13 mouse cellular contexts compared by ENCODE assay signal in genomic region chr6:94694481-94694880, GRCm38 (mm10). TPM values are rescaled to one million over a fixed set of nuclear protein-coding genes. Genes with fewer than 3 reads are reported as not detected.
DNase-seq lines count a peak whose midpoint lies in the region; ATAC-seq lines count a peak whose summit lies in the region.
"Had no signal": no experiment of that assay in that cellular context is flagged by ENCODE, and none has a peak within 500 bp of the region (broad histone marks: within the 10 kb centered on the region; RNA-seq: fewer than 3 reads in every experiment).

No protein-coding gene starts in this region.

- no peak overlapping the region for H3K27ac ChIP-seq in forebrain, embryonic 10.5 days
- H3K27ac ChIP-seq in forebrain, embryonic 12.5 days, result no peak overlapping the region
- no peak overlapping the region for H3K27ac ChIP-seq in midbrain, embryonic 12.5 days (replicated peaks)
- H3K27ac ChIP-seq in midbrain, embryonic 14.5 days (replicated peaks; ENCODE audit: low read depth, low read length), result no peak overlapping the region
- peak overlapping the region; percentile 52; the same call in 1 of the 2 replicates for H3K27ac ChIP-seq in intestine, embryonic 16.5 days (ENCODE audit: low read length)
- 0 out of 2 replicates have a peak overlapping the region, but pooled peaks have one; percentile 17 for H3K27ac ChIP-seq in stomach, embryonic 15.5 days

- H3K4me1 ChIP-seq in forebrain, embryonic 10.5 days, result peaks cover 100% of the 10 kb centered on the region
- H3K4me1 ChIP-seq in forebrain, embryonic 12.5 days, result peaks cover 90% of the 10 kb centered on the region
- peaks cover 86% of the 10 kb centered on the region for H3K4me1 ChIP-seq in midbrain, embryonic 12.5 days
- peaks cover 29% of the 10 kb centered on the region for H3K4me1 ChIP-seq in midbrain, embryonic 14.5 days (ENCODE audit: control insufficient read depth, insufficient read depth, low read length)
- peaks cover 67% of the 10 kb centered on the region for H3K4me1 ChIP-seq in intestine, embryonic 16.5 days (ENCODE audit: control insufficient read depth, insufficient read depth, low read length)
- peaks cover 58% of the 10 kb centered on the region for H3K4me1 ChIP-seq in stomach, embryonic 15.5 days

- no peaks in the 10 kb centered on the region for H3K9me3 ChIP-seq in forebrain, embryonic 10.5 days
- H3K9me3 ChIP-seq in forebrain, embryonic 12.5 days, result no peaks in the 10 kb centered on the region
- no peaks in the 10 kb centered on the region for H3K9me3 ChIP-seq in midbrain, embryonic 12.5 days
- no peaks in the 10 kb centered on the region for H3K9me3 ChIP-seq in midbrain, embryonic 14.5 days (ENCODE audit: control insufficient read depth, low read length)
- H3K9me3 ChIP-seq in intestine, embryonic 16.5 days (ENCODE audit: control insufficient read depth, low read length), result no peaks in the 10 kb centered on the region
- H3K9me3 ChIP-seq in stomach, embryonic 15.5 days, result no peaks in the 10 kb centered on the region

- no peak overlapping the region for H3K9ac ChIP-seq in forebrain, embryonic 12.5 days
- H3K9ac ChIP-seq in midbrain, embryonic 12.5 days (replicated peaks), result no peak overlapping the region
- no peak overlapping the region for H3K9ac ChIP-seq in midbrain, embryonic 14.5 days (replicated peaks; ENCODE audit: low read length)
- no peak overlapping the region for H3K9ac ChIP-seq in intestine, embryonic 16.5 days (ENCODE audit: low read depth, low read length)
- no peak overlapping the region for H3K9ac ChIP-seq in stomach, embryonic 15.5 days

- H3K4me3 ChIP-seq in forebrain, embryonic 10.5 days, result peak overlapping the region; percentile 98; the same call in 1 of the 2 replicates
- no peak overlapping the region for H3K4me3 ChIP-seq in forebrain, embryonic 12.5 days (replicated peaks)
- H3K4me3 ChIP-seq in midbrain, embryonic 12.5 days, result no peak overlapping the region
- H3K4me3 ChIP-seq in midbrain, embryonic 14.5 days (replicated peaks; ENCODE audit: low read depth, low read length), result no peak overlapping the region
- H3K4me3 ChIP-seq in intestine, embryonic 16.5 days (ENCODE audit: low read length), result 0 out of 2 replicates have a peak overlapping the region, but pooled peaks have one; percentile 2
- no peak overlapping the region for H3K4me3 ChIP-seq in stomach, embryonic 15.5 days (replicated peaks)
- H3K4me3 ChIP-seq: myocyte had no signal

- H3K4me2 ChIP-seq in forebrain, embryonic 12.5 days, result no peak overlapping the region
- peak overlapping the region; percentile 15; the same call in 1 of the 2 replicates for H3K4me2 ChIP-seq in midbrain, embryonic 12.5 days (replicated peaks)
- no peak overlapping the region for H3K4me2 ChIP-seq in midbrain, embryonic 14.5 days (ENCODE audit: low read length)
- H3K4me2 ChIP-seq in intestine, embryonic 16.5 days (ENCODE audit: low read depth, low read length), result peak overlapping the region; percentile 84
- H3K4me2 ChIP-seq in stomach, embryonic 15.5 days, result peak overlapping the region; percentile 83
- H3K4me2 ChIP-seq: liver, embryonic 11.5 days had no signal

- H3K27me3 ChIP-seq in forebrain, embryonic 10.5 days (ENCODE audit: poor library complexity, severe bottlenecking), result no peaks in the 10 kb centered on the region
- H3K27me3 ChIP-seq in forebrain, embryonic 12.5 days, result no peaks in the 10 kb centered on the region
- H3K27me3 ChIP-seq in midbrain, embryonic 12.5 days, result 0 out of 2 replicates have a peak, but pooled peaks cover 3% of the 10 kb centered on the region
- H3K27me3 ChIP-seq in midbrain, embryonic 14.5 days (ENCODE audit: control insufficient read depth, insufficient read depth, low read length), result no peaks in the 10 kb centered on the region
- H3K27me3 ChIP-seq in intestine, embryonic 16.5 days (replicated peaks; ENCODE audit: control insufficient read depth, insufficient read depth, low read length), result no peaks in the 10 kb centered on the region
- H3K27me3 ChIP-seq in stomach, embryonic 15.5 days (replicated peaks), result no peaks in the 10 kb centered on the region

- no peak for DNase-seq in forebrain, embryonic 10.5 days (ENCODE audit: extremely low spot score, low spot score)
- no peak for DNase-seq in midbrain, embryonic 14.5 days
- no peak for DNase-seq in kidney, postnatal 25 days
- DNase-seq in cerebellum, postnatal 10 days, result no peak
- DNase-seq: kidney, postnatal 14 days; right cerebral cortex, adult 18-20 months; thymus, postnatal 25 days had no signal

- 12% methylated on average over 1 of the region's 1 CpGs for WGBS in forebrain, embryonic 10.5 days
- 5% methylated on average over 1 of the region's 1 CpGs for WGBS in forebrain, embryonic 12.5 days
- WGBS in midbrain, embryonic 12.5 days, result 9% methylated on average over 1 of the region's 1 CpGs
- WGBS in midbrain, embryonic 14.5 days, result 3% methylated on average over 1 of the region's 1 CpGs
- 21% methylated on average over 1 of the region's 1 CpGs for WGBS in intestine, embryonic 16.5 days
- WGBS in stomach, embryonic 15.5 days, result 7% methylated on average over 1 of the region's 1 CpGs

- H3K36me3 ChIP-seq in forebrain, embryonic 10.5 days (replicated peaks), result 0 out of 2 replicates have a peak, but pooled peaks cover 3% of the 10 kb centered on the region
- H3K36me3 ChIP-seq in forebrain, embryonic 12.5 days (replicated peaks), result no peaks in the 10 kb centered on the region
- no peaks in the 10 kb centered on the region for H3K36me3 ChIP-seq in midbrain, embryonic 12.5 days
- H3K36me3 ChIP-seq in midbrain, embryonic 14.5 days (ENCODE audit: control insufficient read depth, insufficient read depth, low read length), result no peaks in the 10 kb centered on the region
- H3K36me3 ChIP-seq in intestine, embryonic 16.5 days (ENCODE audit: control insufficient read depth, insufficient read depth, low read length), result no peaks in the 10 kb centered on the region
- H3K36me3 ChIP-seq in stomach, embryonic 15.5 days, result no peaks in the 10 kb centered on the region

- no peak for ATAC-seq in forebrain, embryonic 12.5 days (ENCODE audit: low FRiP score)
- no peak for ATAC-seq in midbrain, embryonic 12.5 days (ENCODE audit: low FRiP score, low read depth)
- no peak for ATAC-seq in midbrain, embryonic 14.5 days (ENCODE audit: low FRiP score, low TSS enrichment)
- ATAC-seq in intestine, embryonic 16.5 days, result no peak
- ATAC-seq in stomach, embryonic 15.5 days (ENCODE audit: insufficient read depth, low FRiP score, low read depth), result no peak

RNA-seq across cellular contexts. Expression of gene Lrig1, which starts 5.5 kb away (rescaled TPM):
- polyA plus RNA-seq in forebrain, embryonic 10.5 days (2016; fragmentation: Nextera tagmentation; extraction: Ambion mirVana), result 18.8 and 20.6 TPM in 2 replicates
- 16.6 and 17.7 TPM in 2 replicates for polyA plus RNA-seq in forebrain, embryonic 12.5 days (2016; fragmentation: Nextera tagmentation; extraction: Ambion mirVana)
- polyA plus RNA-seq in midbrain, embryonic 12.5 days (2016; fragmentation: Nextera tagmentation; extraction: Ambion mirVana), result 14.4 and 17.3 TPM in 2 replicates
- polyA plus RNA-seq in midbrain, embryonic 14.5 days (2014; fragmentation: Nextera tagmentation; extraction: Ambion mirVana), result 17.1 and 18.7 TPM in 2 replicates
- polyA plus RNA-seq in intestine, embryonic 16.5 days (2015; fragmentation: Nextera tagmentation; extraction: Ambion mirVana), result 11.8 and 14.7 TPM in 2 replicates
- 25.7 TPM in 2 replicates for polyA plus RNA-seq in stomach, embryonic 15.5 days (2015; fragmentation: Nextera tagmentation; extraction: Ambion mirVana)

Comparison
In these comparisons a context has a peak if more than half of its experiments do, and no peak if none do; other contexts are left out.
1. H3K4me3 ChIP-seq: peak in forebrain, embryonic 10.5 days (single experiment) and intestine, embryonic 16.5 days (single experiment); none in forebrain, embryonic 12.5 days (single experiment), midbrain, embryonic 12.5 days (single experiment), midbrain, embryonic 14.5 days (single experiment) and stomach, embryonic 15.5 days (single experiment).
2. H3K4me2 ChIP-seq: peak in midbrain, embryonic 12.5 days (single experiment), intestine, embryonic 16.5 days (single experiment) and stomach, embryonic 15.5 days (single experiment); none in forebrain, embryonic 12.5 days (single experiment) and midbrain, embryonic 14.5 days (single experiment).
3. H3K27ac ChIP-seq: peak in intestine, embryonic 16.5 days (single experiment) and stomach, embryonic 15.5 days (single experiment); none in forebrain, embryonic 10.5 days (single experiment), forebrain, embryonic 12.5 days (single experiment), midbrain, embryonic 12.5 days (single experiment) and midbrain, embryonic 14.5 days (single experiment).